Mouse (Mus musculus): ENCODE measurements around the gene Nxnl1.

- TF ChIP-seq CTCF (conservative IDR thresholded peaks at IDR 0.05; ENCODE audit: low read length), result no peak
- no peak for TF ChIP-seq NANOG (IDR thresholded peaks at IDR 0.05; ENCODE audit: borderline replicate concordance, low read length)
Measured at GRCm38 (mm10) chr8:71558071-71558957, 8.1 kb downstream of the Nxnl1 start, which contains the start of gene Tmem221.
